Mouse (Mus musculus) stomach, embryonic 14.5 days (tissue): ENCODE measurements at regions not wholly inside any gene's neighbourhood (a gene's known extent, or its start where the extent isn't known, plus 50 kb on each side); places are given as distances from the start of the nearest gene placed in this dataset.

Experiments used
- ATAC-seq: fragments of 200-750 bp; cut with Nextera tagmentation; 2 replicates; pipeline ENCODE4 v1.8.0; 2017; ENCODE audit warnings: low read depth, moderate TSS enrichment; ENCODE audit not compliant: insufficient number of reproducible peaks, insufficient read depth, low FRiP score
- H3K27ac ChIP-seq: fragments of 300-500 bp; sonication (generic); 2 replicates; pipeline ENCODE4 v1.5.1; 2014; ENCODE audit warnings: mild to moderate bottlenecking, low read length, moderate library complexity, mixed read lengths
- H3K27me3 ChIP-seq: fragments of 300-500 bp; sonication (generic); 2 replicates; pipeline ENCODE4 v1.6.1; 2014; ENCODE audit warnings: low read length, control low read depth, mixed read lengths; ENCODE audit not compliant: control insufficient read depth, insufficient read depth
- H3K36me3 ChIP-seq: fragments of 300-500 bp; sonication (generic); 2 replicates; pipeline ENCODE4 v1.6.1; 2014; ENCODE audit warnings: mild to moderate bottlenecking, control low read depth, low read length, moderate library complexity, mixed read lengths; ENCODE audit not compliant: control insufficient read depth, insufficient read depth
- H3K4me1 ChIP-seq: fragments of 300-500 bp; sonication (generic); 2 replicates; pipeline ENCODE4 v1.6.1; 2014; ENCODE audit warnings: low read length, control low read depth, mixed read lengths; ENCODE audit not compliant: control insufficient read depth, insufficient read depth
- H3K4me2 ChIP-seq: fragments of 300-500 bp; sonication (generic); replicated peaks from 2 replicates; pipeline ENCODE4 v1.6.1; 2014; ENCODE audit warnings: low read depth, low read length, control low read depth
- H3K4me3 ChIP-seq: fragments of 300-500 bp; sonication (generic); 2 replicates; pipeline ENCODE4 v1.5.1; 2014; ENCODE audit warnings: low read depth, low read length, control low read depth
- H3K9ac ChIP-seq: fragments of 300-500 bp; sonication (generic); replicated peaks from 2 replicates; pipeline ENCODE4 v1.6.1; 2014; ENCODE audit warnings: low read depth, mild to moderate bottlenecking, control low read depth, low read length, moderate library complexity, mixed read lengths
- H3K9me3 ChIP-seq: fragments of 300-500 bp; sonication (generic); 2 replicates; pipeline ENCODE4 v1.6.1; 2016; ENCODE audit warnings: low read depth, low read length, control low read depth; ENCODE audit not compliant: control insufficient read depth
- WGBS: fragments of 180-500 bp; shearing (Covaris S2); extraction: QIAGEN DNeasy Blood & Tissue Kit; methylation state at CpG from one replicate; pipeline ENCODE4 v1.1.7; 2014; 5-methylcytosine and 5-hydroxymethylcytosine counted together

DNA sequence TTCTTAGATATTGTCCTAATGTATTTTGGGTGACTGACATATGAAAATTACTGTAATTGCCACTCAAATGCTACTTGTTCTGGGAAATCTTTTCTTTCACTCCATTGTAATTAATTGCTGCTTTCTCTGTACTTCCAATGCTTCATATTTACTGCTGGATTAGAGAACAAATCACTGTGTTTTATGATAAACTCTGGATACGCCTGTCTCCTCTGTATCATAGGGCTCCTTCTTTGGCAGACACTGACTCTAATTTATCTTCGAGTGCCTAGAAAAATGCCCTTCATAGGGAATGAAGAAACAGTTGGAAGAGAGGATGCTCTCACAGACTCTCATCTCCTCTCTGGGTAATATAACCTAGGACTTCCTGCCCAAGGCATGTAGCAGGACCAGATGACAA is 602.9 kb downstream of the Slc4a3 start:
- no peaks in the 10 kb centered on the region for H3K9me3 ChIP-seq
- 80% methylated on average over 2 of the region's 2 CpGs for WGBS
- H3K9ac ChIP-seq = no peak overlapping the region
- H3K4me3 ChIP-seq = no peak overlapping the region
- no peak overlapping the region for H3K4me2 ChIP-seq
- no peaks in the 10 kb centered on the region for H3K4me1 ChIP-seq
- no peaks in the 10 kb centered on the region for H3K27me3 ChIP-seq
- no peaks in the 10 kb centered on the region for H3K36me3 ChIP-seq
- no peak overlapping the region for H3K27ac ChIP-seq
- no peak for ATAC-seq

DNA sequence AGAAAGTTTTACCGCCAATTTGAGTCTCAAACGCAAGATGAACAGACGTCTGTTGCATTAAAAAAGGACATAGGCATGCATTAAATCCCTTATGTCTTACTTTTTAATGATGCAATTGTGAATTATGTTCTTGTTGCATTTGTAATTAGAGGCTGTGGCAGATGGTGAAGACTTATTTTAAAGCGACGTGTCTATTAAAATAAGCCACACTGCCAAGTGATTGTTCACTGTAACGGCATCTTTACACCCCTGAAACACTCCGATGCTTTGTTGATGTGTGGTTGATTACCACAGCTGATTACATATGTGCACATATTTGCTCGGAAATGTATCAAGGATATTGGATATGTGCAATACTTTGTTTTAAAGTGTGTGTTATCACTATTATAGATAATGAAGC is 610.2 kb downstream of the Slc4a3 start:
- no peaks in the 10 kb centered on the region for H3K27me3 ChIP-seq
- H3K4me1 ChIP-seq = no peaks in the 10 kb centered on the region
- no peak overlapping the region for H3K27ac ChIP-seq
- no peaks in the 10 kb centered on the region for H3K36me3 ChIP-seq
- WGBS = 78% methylated on average over 8 of the region's 8 CpGs
- no peak overlapping the region for H3K4me3 ChIP-seq
- H3K9ac ChIP-seq = no peak overlapping the region
- no peak for ATAC-seq
- H3K9me3 ChIP-seq = no peaks in the 10 kb centered on the region
- no peak overlapping the region for H3K4me2 ChIP-seq

DNA sequence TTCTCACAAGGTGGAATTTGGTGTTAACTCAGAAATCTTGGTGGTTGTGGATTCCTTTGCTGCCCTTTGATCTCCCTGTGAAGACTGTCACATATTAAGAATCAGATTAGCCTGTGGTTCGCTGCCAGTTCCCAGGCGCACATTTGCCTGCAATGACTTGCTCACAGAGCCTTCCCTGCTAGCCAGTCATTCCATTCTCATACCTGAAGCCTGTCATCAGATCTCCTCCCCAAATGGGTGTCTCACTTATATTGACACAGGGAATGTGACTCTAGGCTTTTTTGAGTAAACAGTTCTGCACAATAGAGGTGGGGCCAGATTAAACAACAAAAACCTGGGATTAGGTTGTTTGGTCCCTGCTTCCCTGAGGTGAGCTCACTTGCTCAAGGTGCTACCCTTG is 621.4 kb downstream of the Slc4a3 start:
- Histone ChIP-seq H3K27me3 (no peaks in the 10 kb centered on the region), H3K4me2 (no peak overlapping the region), H3K27ac (no peak overlapping the region), H3K4me1 (no peaks in the 10 kb centered on the region), H3K9ac (no peak overlapping the region), H3K36me3 (no peaks in the 10 kb centered on the region), H3K9me3 (no peaks in the 10 kb centered on the region), H3K4me3 (no peak overlapping the region)
- 0 out of 2 replicates have a peak, but pooled peaks have one; percentile 49 for ATAC-seq
- WGBS = 54% methylated on average over 2 of the region's 2 CpGs

DNA sequence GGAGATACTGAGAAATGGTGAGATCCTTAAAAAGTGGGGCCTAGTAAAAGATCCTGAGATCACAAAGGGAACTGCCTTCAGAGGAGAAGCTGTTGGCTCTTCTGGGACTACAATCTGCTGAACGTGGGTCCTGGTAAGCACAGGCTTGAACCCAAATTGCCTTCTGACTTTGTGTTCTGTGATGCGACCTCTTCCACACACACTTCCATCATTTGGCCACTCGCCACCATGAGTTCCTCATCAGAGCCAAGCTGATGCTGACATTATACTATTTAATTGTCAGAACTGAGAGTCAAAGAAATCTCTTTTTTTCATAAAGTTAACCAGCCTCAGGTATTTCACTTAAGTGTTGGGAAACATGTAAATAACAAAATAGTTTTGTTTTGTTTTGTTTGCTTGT is 635.1 kb downstream of the Slc4a3 start:
- Histone ChIP-seq H3K36me3 (no peaks in the 10 kb centered on the region), H3K4me3 (no peak overlapping the region), H3K9me3 (no peaks in the 10 kb centered on the region), H3K9ac (no peak overlapping the region), H3K27me3 (no peaks in the 10 kb centered on the region), H3K4me2 (no peak overlapping the region), H3K27ac (no peak overlapping the region), H3K4me1 (no peaks in the 10 kb centered on the region)
- ATAC-seq = no peak
- WGBS = 82% methylated on average over 3 of the region's 3 CpGs

DNA sequence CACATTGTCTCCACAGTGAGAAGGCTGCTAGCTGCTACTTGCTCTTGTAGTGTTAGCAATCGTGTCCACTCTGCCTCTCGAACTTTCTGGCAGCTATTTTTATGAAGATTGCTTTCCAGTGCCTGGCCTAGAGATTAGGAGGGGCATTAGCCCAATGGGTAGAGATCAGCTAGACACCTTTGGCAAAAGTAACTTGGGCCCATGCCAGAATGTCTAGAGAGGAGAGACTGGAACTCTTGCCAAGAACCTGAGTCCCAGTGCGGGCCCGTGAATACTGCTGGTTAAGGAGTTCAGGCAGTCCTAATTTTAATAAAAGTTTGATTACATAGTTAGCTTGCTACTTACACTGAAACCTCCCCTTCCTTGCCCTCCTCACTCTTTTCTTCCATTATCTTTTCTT is 648.8 kb downstream of the Slc4a3 start:
- Histone ChIP-seq H3K9me3 (no peaks in the 10 kb centered on the region), H3K36me3 (no peaks in the 10 kb centered on the region), H3K27me3 (no peaks in the 10 kb centered on the region), H3K27ac (no peak overlapping the region), H3K4me3 (no peak overlapping the region), H3K4me1 (no peaks in the 10 kb centered on the region), H3K9ac (no peak overlapping the region), H3K4me2 (no peak overlapping the region)
- ATAC-seq = no peak
- 73% methylated on average over 4 of the region's 4 CpGs for WGBS

DNA sequence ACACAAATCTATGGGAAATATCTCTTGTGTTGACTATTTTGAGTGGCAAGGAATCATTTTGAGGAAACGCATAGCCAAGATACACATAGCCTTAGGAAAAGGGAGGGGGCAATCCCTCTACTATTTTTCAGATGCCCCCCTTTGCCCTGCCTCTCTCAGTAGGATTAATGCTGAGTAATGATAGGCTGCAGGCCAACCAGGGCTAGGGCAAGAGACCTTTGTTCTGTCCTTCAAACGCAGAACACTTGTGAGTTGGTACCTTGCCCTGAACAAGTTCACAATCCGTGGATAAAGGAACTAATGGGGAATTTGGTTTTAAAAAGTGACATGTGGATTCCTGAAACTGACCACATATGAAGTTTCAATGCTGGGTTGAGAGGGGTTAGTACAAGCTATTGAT is 651.6 kb downstream of the Slc4a3 start:
- Histone ChIP-seq H3K27ac (no peak overlapping the region), H3K4me2 (no peak overlapping the region), H3K27me3 (no peaks in the 10 kb centered on the region), H3K9me3 (no peaks in the 10 kb centered on the region), H3K4me1 (no peaks in the 10 kb centered on the region), H3K4me3 (no peak overlapping the region), H3K9ac (no peak overlapping the region), H3K36me3 (no peaks in the 10 kb centered on the region)
- WGBS = 79% methylated on average over 3 of the region's 3 CpGs
- ATAC-seq = no peak

DNA sequence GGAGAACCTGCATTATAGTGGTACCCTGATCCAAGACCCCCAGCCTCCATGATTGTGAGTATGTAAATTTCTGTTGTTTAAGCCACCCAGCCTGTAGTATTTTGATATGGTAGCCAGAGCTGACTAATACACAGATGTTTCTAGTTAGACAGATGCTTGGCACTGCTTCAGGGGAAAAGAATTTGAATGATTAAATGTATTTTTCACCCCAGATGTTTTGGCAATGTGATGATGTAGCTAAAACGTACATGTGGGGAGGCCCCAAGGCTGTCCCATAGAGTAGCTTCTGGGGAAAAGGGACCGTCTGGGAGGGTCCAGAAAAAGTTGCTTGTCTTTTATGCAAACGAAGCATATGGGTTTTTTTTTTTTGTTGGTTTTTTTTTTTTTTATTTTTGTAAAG is 654.8 kb downstream of the Slc4a3 start:
- H3K36me3 ChIP-seq = no peaks in the 10 kb centered on the region
- H3K27me3 ChIP-seq = no peaks in the 10 kb centered on the region
- H3K27ac ChIP-seq = no peak overlapping the region
- H3K4me1 ChIP-seq = no peaks in the 10 kb centered on the region
- no peak for ATAC-seq
- H3K9ac ChIP-seq = no peak overlapping the region
- no peak overlapping the region for H3K4me2 ChIP-seq
- 59% methylated on average over 3 of the region's 3 CpGs for WGBS
- H3K4me3 ChIP-seq = no peak overlapping the region
- no peaks in the 10 kb centered on the region for H3K9me3 ChIP-seq

DNA sequence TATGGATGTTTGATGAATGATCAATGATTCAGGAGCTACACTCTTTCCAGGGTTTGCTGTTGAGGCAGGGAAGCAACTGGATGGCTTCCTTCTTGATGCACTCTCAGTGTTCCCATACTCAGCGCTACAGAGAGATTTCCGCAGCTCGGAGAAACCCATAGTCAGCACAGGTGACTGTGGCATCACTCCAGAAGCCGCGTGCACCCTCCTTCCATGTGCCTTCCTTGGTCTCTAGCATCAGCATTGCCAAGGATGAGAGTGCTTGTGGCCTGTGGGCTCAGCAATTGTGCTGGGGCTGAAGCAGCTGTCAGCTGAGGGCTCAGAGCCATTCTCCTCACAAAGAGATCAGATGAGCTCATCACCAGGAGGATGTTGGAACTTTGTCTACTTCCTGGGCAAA is 666.4 kb downstream of the Slc4a3 start:
- Histone ChIP-seq H3K36me3 (no peaks in the 10 kb centered on the region), H3K4me1 (no peaks in the 10 kb centered on the region), H3K27ac (no peak overlapping the region), H3K4me2 (no peak overlapping the region), H3K27me3 (no peaks in the 10 kb centered on the region), H3K9ac (no peak overlapping the region), H3K4me3 (no peak overlapping the region), H3K9me3 (no peaks in the 10 kb centered on the region)
- ATAC-seq = no peak
- 94% methylated on average over 5 of the region's 5 CpGs for WGBS

DNA sequence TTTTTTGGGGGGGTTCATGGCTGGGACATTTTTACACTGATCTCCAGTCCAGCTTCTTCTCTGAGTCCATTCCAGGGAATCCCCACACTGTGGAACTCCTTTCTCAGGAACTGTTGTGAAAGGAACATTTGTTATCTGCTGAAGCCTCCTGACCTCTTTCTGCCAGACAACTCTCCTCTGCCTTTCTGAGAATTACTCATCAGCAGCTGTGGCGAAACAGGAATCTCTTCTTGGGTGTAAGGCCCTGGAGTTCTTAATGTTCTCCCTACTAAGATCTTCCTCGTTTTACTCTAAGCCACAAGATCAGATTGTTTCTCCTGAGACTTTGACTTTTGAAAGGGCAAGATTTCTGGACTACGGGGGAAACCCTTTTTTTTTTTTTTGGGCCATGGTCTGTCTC is 698.7 kb downstream of the Slc4a3 start:
- WGBS = 44% methylated on average over 3 of the region's 3 CpGs
- no peaks in the 10 kb centered on the region for H3K4me1 ChIP-seq

More for the DNA sequence above, 698.7 kb downstream of the Slc4a3 start:
- Histone ChIP-seq H3K9me3 (no peaks in the 10 kb centered on the region), H3K27me3 (no peaks in the 10 kb centered on the region), H3K9ac (no peak overlapping the region), H3K36me3 (no peaks in the 10 kb centered on the region), H3K27ac (no peak overlapping the region), H3K4me2 (no peak overlapping the region), H3K4me3 (no peak overlapping the region)
- ATAC-seq = no peak
